Mouse (Mus musculus): ENCODE data around the gene Olfr1415. TPM values are rescaled to one million over a fixed set of nuclear protein-coding genes. Genes with fewer than 3 reads are reported as not detected.
A peak's percentile ranks its signal among the peaks of the same experiment; 100 is the strongest.
"Not testable (repeated sequence)": the region's sequence is repeated elsewhere in the genome, so short reads cannot be mapped to it uniquely, and the experiment has no call there.

Gene Olfr1415
- polyA plus RNA-seq, 1 experiment, result not detected

DNA sequence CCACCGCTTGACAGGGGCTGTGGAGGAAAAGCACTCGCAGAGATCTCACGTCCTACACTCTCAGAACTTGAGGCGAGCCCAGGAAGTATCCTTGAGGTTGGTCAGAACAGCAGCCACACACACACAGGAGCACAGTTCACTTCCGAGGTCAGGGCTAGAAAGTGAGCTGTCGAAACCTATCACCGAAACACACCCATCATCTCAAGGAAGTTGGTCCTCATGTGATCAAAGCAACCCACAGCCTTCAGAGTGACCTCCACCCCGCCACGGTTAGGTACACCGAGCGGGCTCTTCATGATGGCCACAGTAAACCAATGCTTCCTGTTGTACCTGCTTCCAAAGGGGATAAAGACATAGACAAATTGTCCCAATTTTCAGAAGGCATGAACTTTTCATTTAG lies 19.5 kb upstream of the Olfr1415 start:
- 66% methylated on average over 11 of the region's 11 CpGs for whole genome bisulfite sequencing
- TF ChIP-seq CTCF (IDR thresholded peaks at IDR 0.05; ENCODE audit: extremely low read depth, insufficient read length, insufficient replicate concordance, low read depth, low read length) (no peak), POLR2A (IDR thresholded peaks at IDR 0.05; ENCODE audit: low read depth, low read length) (no peak)
- Histone ChIP-seq H3K4me3 (ENCODE audit: low read depth, low read length) (no peak overlapping the region), H3K27me3 (ENCODE audit: control insufficient read depth, insufficient read depth, low read length) (no peaks in the 10 kb centered on the region), H3K4me1 (ENCODE audit: control insufficient read depth, insufficient read depth, insufficient read length, low read length) (no peaks in the 10 kb centered on the region), H3K27ac (ENCODE audit: insufficient read depth, low read depth, low read length) (no peak overlapping the region), H3K36me3 (ENCODE audit: control insufficient read depth, insufficient read depth, low read length) (no peaks in the 10 kb centered on the region)

DNA sequence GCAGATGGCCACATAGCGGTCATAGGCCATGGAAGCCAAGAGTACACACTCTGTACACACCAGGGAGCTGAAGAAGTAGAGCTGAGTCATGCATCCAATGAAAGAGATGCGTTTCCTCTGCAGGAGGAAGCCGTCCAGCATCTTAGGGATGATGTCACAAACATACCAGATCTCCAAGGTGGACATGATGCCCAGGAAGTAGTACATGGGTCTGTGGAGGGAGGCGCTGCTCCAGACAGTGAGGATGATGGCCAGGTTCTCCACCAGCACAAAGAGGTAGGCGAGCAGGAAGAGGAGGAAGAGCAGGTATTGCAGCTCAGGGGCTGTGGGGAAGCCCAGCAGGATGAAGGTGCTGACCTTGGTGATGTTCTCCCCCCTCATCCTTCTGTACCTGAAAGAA lies 15.7 kb upstream of the Olfr1415 start:
- H3K27ac ChIP-seq (ENCODE audit: insufficient read depth, low read depth, low read length); H3K36me3 ChIP-seq (ENCODE audit: control insufficient read depth, insufficient read depth, low read length); H3K4me3 ChIP-seq (ENCODE audit: low read depth, low read length); H3K27me3 ChIP-seq (ENCODE audit: control insufficient read depth, insufficient read depth, low read length); H3K4me1 ChIP-seq (ENCODE audit: control insufficient read depth, insufficient read depth, insufficient read length, low read length): not testable (repeated sequence)
- 79% methylated on average over 5 of the region's 5 CpGs for WGBS

- Histone ChIP-seq H3K4me3 (ENCODE audit: low read depth, low read length) (no peak within 1 kb of the TSS), H3K27ac (ENCODE audit: insufficient read depth, low read depth, low read length) (no peak within 1 kb of the TSS), H3K27me3 (ENCODE audit: control insufficient read depth, insufficient read depth, low read length) (no peaks in the 10 kb centered on the region), H3K36me3 (ENCODE audit: control insufficient read depth, insufficient read depth, low read length) (no peaks in the 10 kb centered on the region), H3K4me1 (ENCODE audit: control insufficient read depth, insufficient read depth, insufficient read length, low read length) (no peaks in the 10 kb centered on the region)
- TF ChIP-seq POLR2A (IDR thresholded peaks at IDR 0.05; ENCODE audit: low read depth, low read length) (no peak), CTCF (IDR thresholded peaks at IDR 0.05; ENCODE audit: extremely low read depth, insufficient read length, insufficient replicate concordance, low read depth, low read length) (no peak)
These were observed 10.9 kb downstream of the Olfr1415 start, which contains the start of gene Olfr1416 for GRCm38 (mm10) chr1:92485013-92485412. Olfr1416 (minus strand) TSS chr1:92485113.

GRCm38 (mm10) chr1:92474066-92474578 lies 21.8 kb downstream of the Olfr1415 start:
- TF ChIP-seq CTCF (IDR thresholded peaks at IDR 0.05; ENCODE audit: extremely low read depth, insufficient read length, insufficient replicate concordance, low read depth, low read length) (no peak), POLR2A (IDR thresholded peaks at IDR 0.05; ENCODE audit: low read depth, low read length) (no peak)
- WGBS, result under 1% methylated on average over 10 of the region's 10 CpGs

GRCm38 (mm10) chr1:92473165-92474041 lies 22.5 kb downstream of the Olfr1415 start, which contains the start of gene Ndufa10:
Ndufa10 (minus strand) TSS chr1:92473860.
- Histone ChIP-seq H3K27me3 (ENCODE audit: control insufficient read depth, insufficient read depth, low read length) (no peaks in the 10 kb centered on the region), H3K27ac (ENCODE audit: insufficient read depth, low read depth, low read length) (peak within 1 kb of the TSS; percentile 54), H3K36me3 (ENCODE audit: control insufficient read depth, insufficient read depth, low read length) (peaks cover 18% of the 10 kb centered on the region), H3K4me3 (ENCODE audit: low read depth, low read length) (peak within 1 kb of the TSS; percentile 81), H3K4me1 (ENCODE audit: control insufficient read depth, insufficient read depth, insufficient read length, low read length) (peaks cover 5% of the 10 kb centered on the region; the same call in 1 of the 2 replicates)
- under 1% methylated on average over 67 of the region's 67 CpGs for WGBS
- TF ChIP-seq CTCF (IDR thresholded peaks at IDR 0.05; ENCODE audit: extremely low read depth, insufficient read length, insufficient replicate concordance, low read depth, low read length) (no peak), POLR2A (IDR thresholded peaks at IDR 0.05; ENCODE audit: low read depth, low read length) (peak; percentile 57)

More at GRCm38 (mm10) chr1:92474066-92474578, 21.8 kb downstream of the Olfr1415 start:
- Histone ChIP-seq H3K4me1 (ENCODE audit: control insufficient read depth, insufficient read depth, insufficient read length, low read length) (peaks cover 5% of the 10 kb centered on the region; the same call in 1 of the 2 replicates), H3K4me3 (ENCODE audit: low read depth, low read length) (peak overlapping the region; percentile 81), H3K36me3 (ENCODE audit: control insufficient read depth, insufficient read depth, low read length) (peaks cover 15% of the 10 kb centered on the region), H3K27ac (ENCODE audit: insufficient read depth, low read depth, low read length) (peak overlapping the region; percentile 51), H3K27me3 (ENCODE audit: control insufficient read depth, insufficient read depth, low read length) (no peaks in the 10 kb centered on the region)

DNA sequence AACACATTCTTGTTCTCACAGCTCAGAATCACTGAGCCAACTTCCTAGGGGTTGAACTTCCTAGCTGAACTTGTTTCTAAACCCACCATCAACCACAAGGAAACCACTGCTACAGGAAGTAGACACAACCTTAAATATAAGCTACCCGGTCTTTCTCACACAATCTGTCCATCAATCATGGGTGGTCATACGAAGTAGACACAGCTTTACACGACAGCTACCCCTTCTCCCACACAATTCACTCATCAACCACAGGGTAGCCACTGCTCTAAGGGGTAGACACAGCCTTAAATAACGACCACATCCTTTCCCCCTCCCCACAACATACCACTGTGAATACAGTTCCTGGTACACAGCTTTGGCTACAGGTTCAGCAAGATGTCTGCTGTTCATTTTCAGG lies 27.0 kb downstream of the Olfr1415 start:
- Histone ChIP-seq H3K36me3 (ENCODE audit: control insufficient read depth, insufficient read depth, low read length) (peaks cover 58% of the 10 kb centered on the region), H3K4me1 (ENCODE audit: control insufficient read depth, insufficient read depth, insufficient read length, low read length) (peaks cover 2% of the 10 kb centered on the region; the same call in 1 of the 2 replicates), H3K27ac (ENCODE audit: insufficient read depth, low read depth, low read length) (peak overlapping the region; percentile 15; the same call in 1 of the 2 replicates), H3K4me3 (ENCODE audit: low read depth, low read length) (no peak overlapping the region), H3K27me3 (ENCODE audit: control insufficient read depth, insufficient read depth, low read length) (no peaks in the 10 kb centered on the region)
- WGBS, result 68% methylated on average over 4 of the region's 4 CpGs
- TF ChIP-seq CTCF (IDR thresholded peaks at IDR 0.05; ENCODE audit: extremely low read depth, insufficient read length, insufficient replicate concordance, low read depth, low read length) (no peak), POLR2A (IDR thresholded peaks at IDR 0.05; ENCODE audit: low read depth, low read length) (no peak)

DNA sequence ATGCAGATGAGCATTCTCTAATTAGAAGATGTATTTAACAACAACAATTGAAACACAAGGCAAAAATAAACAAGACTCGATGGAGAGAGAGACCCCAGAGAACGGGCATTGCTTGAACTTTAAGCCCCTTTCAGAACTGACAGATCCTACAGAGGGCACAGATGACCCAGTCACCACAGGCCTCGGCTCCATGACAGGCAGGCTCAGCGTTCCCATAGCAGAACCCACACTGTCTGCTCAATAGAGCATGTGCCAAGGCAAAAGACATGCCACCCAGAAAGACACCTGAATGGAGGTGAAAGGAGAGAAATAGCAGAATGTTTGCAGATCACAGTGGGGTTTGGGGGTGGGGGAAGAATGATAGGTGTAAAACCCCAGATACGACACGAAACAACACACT lies 37.5 kb downstream of the Olfr1415 start:
- no peaks in the 10 kb centered on the region for H3K27me3 ChIP-seq (ENCODE audit: control insufficient read depth, insufficient read depth, low read length)
- no peak for TF ChIP-seq POLR2A (IDR thresholded peaks at IDR 0.05; ENCODE audit: low read depth, low read length)
- no peak for TF ChIP-seq CTCF (IDR thresholded peaks at IDR 0.05; ENCODE audit: extremely low read depth, insufficient read length, insufficient replicate concordance, low read depth, low read length)
- H3K27ac ChIP-seq (ENCODE audit: insufficient read depth, low read depth, low read length), result no peak overlapping the region
- WGBS, result 93% methylated on average over 6 of the region's 6 CpGs
- H3K36me3 ChIP-seq (ENCODE audit: control insufficient read depth, insufficient read depth, low read length), result peaks cover 58% of the 10 kb centered on the region
- no peak overlapping the region for H3K4me3 ChIP-seq (ENCODE audit: low read depth, low read length)
- no peaks in the 10 kb centered on the region for H3K4me1 ChIP-seq (ENCODE audit: control insufficient read depth, insufficient read depth, insufficient read length, low read length)

Measured in small intestine, adult 2 months (tissue).